7 mouse cellular contexts compared by ENCODE assay signal in the genomic region with DNA sequence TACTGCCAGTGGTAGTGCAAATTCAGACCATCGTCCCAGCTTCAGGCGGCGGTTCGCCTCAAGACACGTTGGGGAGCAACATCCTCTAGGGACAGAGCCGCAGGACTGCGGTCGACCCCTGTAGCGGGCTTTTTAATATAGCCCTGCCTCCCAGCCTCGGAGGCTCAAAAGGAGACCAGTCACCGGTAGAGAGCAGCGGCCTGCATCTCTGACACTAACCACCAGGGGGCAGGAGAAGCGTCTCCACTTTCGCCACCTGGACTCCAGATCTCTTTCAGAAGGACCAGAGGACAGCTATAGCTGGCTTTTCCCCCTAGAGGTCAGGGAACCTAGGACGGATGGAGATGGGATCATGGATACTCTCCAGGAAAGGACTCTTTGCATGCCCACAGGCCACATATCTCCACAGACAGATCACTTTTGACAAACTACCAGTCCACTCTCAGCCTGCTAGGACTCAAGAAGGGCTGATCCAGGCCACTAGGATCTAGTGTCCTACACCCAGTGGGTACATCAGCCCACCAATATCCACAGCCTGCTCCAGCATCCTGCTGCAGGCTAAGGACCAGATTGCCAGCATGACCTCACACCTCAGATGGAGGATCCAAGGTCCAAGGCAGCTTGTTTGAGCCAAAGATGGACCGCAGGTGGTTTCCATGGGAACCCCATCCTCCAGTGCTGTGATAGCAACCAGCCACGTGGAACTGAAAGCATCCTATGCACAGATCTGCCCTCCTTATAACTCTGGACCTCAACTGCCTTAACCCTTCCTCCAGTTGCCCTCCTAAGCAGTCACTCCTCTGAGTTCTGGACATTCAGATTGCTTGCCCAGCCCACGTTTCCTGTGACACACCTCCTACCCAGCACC.
DNase-seq lines count a peak whose midpoint lies in the region; ATAC-seq and TF ChIP-seq lines count a peak whose summit lies in the region.

No protein-coding gene starts in this region.

- H3K9me3 ChIP-seq in embryonic facial prominence, embryonic 11.5 days (replicated peaks; ENCODE audit: control insufficient read depth, low read length): no peaks in the 10 kb centered on the region
- H3K9me3 ChIP-seq in limb, embryonic 13.5 days: no peaks in the 10 kb centered on the region
- no peaks in the 10 kb centered on the region for H3K9me3 ChIP-seq in midbrain, embryonic 16.5 days (replicated peaks; ENCODE audit: control insufficient read depth, low read length, poor library complexity, severe bottlenecking)

- ATAC-seq in embryonic facial prominence, embryonic 11.5 days (replicated peaks; ENCODE audit: insufficient number of reproducible peaks, low FRiP score, low TSS enrichment, low read depth): no peak
- no peak; the same call in 1 of the 2 replicates for ATAC-seq in limb, embryonic 13.5 days (ENCODE audit: low FRiP score, low read depth)
- ATAC-seq in midbrain, embryonic 16.5 days: peak; percentile 49

- peak; percentile 96 for TF ChIP-seq CTCF in heart, adult 2 months (IDR thresholded peaks at IDR 0.05)
- TF ChIP-seq CTCF in kidney, adult 2 months (conservative IDR thresholded peaks at IDR 0.05; ENCODE audit: insufficient read depth, insufficient read length, low read depth, low read length): peak; percentile 73

- no peaks in the 10 kb centered on the region for H3K36me3 ChIP-seq in embryonic facial prominence, embryonic 11.5 days (replicated peaks; ENCODE audit: control insufficient read depth, insufficient read depth, low read depth, low read length)
- no peaks in the 10 kb centered on the region for H3K36me3 ChIP-seq in heart, adult 2 months (ENCODE audit: control insufficient read depth, insufficient read depth, low read length)
- H3K36me3 ChIP-seq in kidney, adult 2 months (ENCODE audit: control insufficient read depth, insufficient read depth, low read length): no peaks in the 10 kb centered on the region
- H3K36me3 ChIP-seq in limb, embryonic 13.5 days: peaks cover 6% of the 10 kb centered on the region
- H3K36me3 ChIP-seq in midbrain, embryonic 16.5 days (ENCODE audit: control insufficient read depth, insufficient read depth, low read length): no peaks in the 10 kb centered on the region

- H3K4me1 ChIP-seq in embryonic facial prominence, embryonic 11.5 days (ENCODE audit: control insufficient read depth, insufficient read depth, low read length): peaks cover 21% of the 10 kb centered on the region
- no peaks in the 10 kb centered on the region for H3K4me1 ChIP-seq in heart, adult 2 months (ENCODE audit: control insufficient read depth, insufficient read depth, low read length)
- no peaks in the 10 kb centered on the region for H3K4me1 ChIP-seq in kidney, adult 2 months (ENCODE audit: control insufficient read depth, insufficient read depth, low read length)
- peaks cover 52% of the 10 kb centered on the region for H3K4me1 ChIP-seq in limb, embryonic 13.5 days
- H3K4me1 ChIP-seq in midbrain, embryonic 16.5 days (ENCODE audit: control insufficient read depth, insufficient read depth, low read length): peaks cover 58% of the 10 kb centered on the region

- H3K9ac ChIP-seq in embryonic facial prominence, embryonic 11.5 days (replicated peaks; ENCODE audit: low read length): peak overlapping the region; percentile 34; the same call in 1 of the 2 replicates
- H3K9ac ChIP-seq in heart, adult 2 months (ENCODE audit: low read depth, low read length): no peak overlapping the region
- H3K9ac ChIP-seq in limb, embryonic 13.5 days: peak overlapping the region; percentile 60; the same call in 1 of the 2 replicates
- H3K9ac ChIP-seq in midbrain, embryonic 16.5 days (ENCODE audit: low read depth, low read length): peak overlapping the region; percentile 65

- WGBS in embryonic facial prominence, embryonic 11.5 days: 13% methylated on average over 18 of the region's 18 CpGs
- 11% methylated on average over 18 of the region's 18 CpGs for WGBS in heart, adult 2 months
- WGBS in kidney, adult 2 months: 16% methylated on average over 18 of the region's 18 CpGs
- WGBS in limb, embryonic 13.5 days: 14% methylated on average over 18 of the region's 18 CpGs
- WGBS in midbrain, embryonic 16.5 days: 11% methylated on average over 18 of the region's 18 CpGs

- H3K27me3 ChIP-seq in embryonic facial prominence, embryonic 11.5 days (ENCODE audit: control insufficient read depth, insufficient read depth, low read length): peaks cover 6% of the 10 kb centered on the region; the same call in 1 of the 2 replicates
- peaks cover 7% of the 10 kb centered on the region; the same call in 1 of the 2 replicates for H3K27me3 ChIP-seq in heart, adult 2 months (ENCODE audit: control insufficient read depth, insufficient read depth, low read length)
- H3K27me3 ChIP-seq in kidney, adult 2 months (replicated peaks; ENCODE audit: control insufficient read depth, insufficient read depth, low read length): no peaks in the 10 kb centered on the region
- peaks cover 28% of the 10 kb centered on the region for H3K27me3 ChIP-seq in limb, embryonic 13.5 days
- no peaks in the 10 kb centered on the region for H3K27me3 ChIP-seq in midbrain, embryonic 16.5 days (ENCODE audit: control insufficient read depth, insufficient read depth, low read depth, low read length)

- no peak for TF ChIP-seq POLR2A in heart, adult 2 months (IDR thresholded peaks at IDR 0.05; ENCODE audit: insufficient read depth, low read depth, low read length)
- no peak for TF ChIP-seq POLR2A in kidney, adult 2 months (IDR thresholded peaks at IDR 0.05; ENCODE audit: low read depth, low read length)

- peak overlapping the region; percentile 24; the same call in 1 of the 2 replicates for H3K4me3 ChIP-seq in embryonic facial prominence, embryonic 11.5 days (ENCODE audit: low read depth, low read length)
- peak overlapping the region; percentile 28; the same call in 1 of the 2 replicates for H3K4me3 ChIP-seq in heart, adult 2 months
- no peak overlapping the region for H3K4me3 ChIP-seq in kidney, adult 2 months (ENCODE audit: insufficient read depth, low read depth, low read length)
- peak overlapping the region; percentile 35 for H3K4me3 ChIP-seq in limb, embryonic 13.5 days
- 0 out of 2 replicates have a peak overlapping the region, but pooled peaks have one; percentile 6 for H3K4me3 ChIP-seq in midbrain, embryonic 16.5 days (ENCODE audit: low read depth, low read length)

- H3K79me2 ChIP-seq in heart, adult 2 months (replicated peaks; ENCODE audit: control insufficient read depth, insufficient read depth, low read length): no peaks in the 10 kb centered on the region

- H3K27ac ChIP-seq in embryonic facial prominence, embryonic 11.5 days (replicated peaks; ENCODE audit: low read depth, low read length): no peak overlapping the region
- H3K27ac ChIP-seq in heart, adult 2 months: no peak overlapping the region; the same call in 1 of the 2 replicates
- H3K27ac ChIP-seq in kidney, adult 2 months (ENCODE audit: insufficient read depth, low read depth, low read length): no peak overlapping the region
- H3K27ac ChIP-seq in limb, embryonic 13.5 days: no peak overlapping the region
- H3K27ac ChIP-seq in midbrain, embryonic 16.5 days (ENCODE audit: low read length): peak overlapping the region; percentile 86

- 0 out of 2 replicates have a peak, but pooled peaks have one; percentile 43 for TF ChIP-seq EP300 in heart, adult 2 months (IDR thresholded peaks at IDR 0.05; ENCODE audit: insufficient read depth, low read depth, low read length)

- intact Hi-C loops in heart, adult 2 months (cut with DNase I): loop anchor here (1.0 to 5.0 kb wide), 2 partner anchors 294 to 360 kb away; partner anchors contain the start of gene Zfp423

- H3K4me2 ChIP-seq in embryonic facial prominence, embryonic 11.5 days (ENCODE audit: low read depth, low read length): peak overlapping the region; percentile 61
- peak overlapping the region; percentile 71 for H3K4me2 ChIP-seq in limb, embryonic 13.5 days (replicated peaks)
- H3K4me2 ChIP-seq in midbrain, embryonic 16.5 days (ENCODE audit: low read length): peak overlapping the region; percentile 61

- peak; percentile 63 for DNase-seq in adrenal gland, postnatal 4 days (ENCODE audit: low spot score in 2 of 2)
- DNase-seq in embryonic facial prominence, embryonic 11.5 days (ENCODE audit: low spot score): peak; percentile 88
- DNase-seq in heart, adult 2 months: peak; percentile 76 to 84
- DNase-seq in kidney, adult 2 months: peak; percentile 65
- peak; percentile 72 to 75 for DNase-seq in spleen, postnatal 36 days (ENCODE audit: low spot score in 2 of 2)
